Mouse (Mus musculus) hindbrain, embryonic 11.5 days (tissue): Measurements from ENCODE around the gene Lif. TPM values are rescaled to one million over a fixed set of nuclear protein-coding genes. Genes with fewer than 3 reads are reported as not detected.

Experiments
- ATAC-seq: fragments of 200-750 bp; cut with Nextera tagmentation; 2 replicates; pipeline ENCODE4 v1.8.0; 2017; ENCODE audit warnings: mild to moderate bottlenecking, moderate TSS enrichment, moderate library complexity; ENCODE audit not compliant: low FRiP score
- DNase-seq: peaks from one replicate; pipeline ENCODE4 v3.0.0-alpha.2; 2015; ENCODE audit warnings: low spot score
- H3K27ac ChIP-seq: fragments of 300-500 bp; sonication (generic); 2 replicates; pipeline ENCODE4 v1.5.1; 2014; ENCODE audit warnings: mild to moderate bottlenecking, low read depth, low read length
- H3K27me3 ChIP-seq: fragments of 300-500 bp; sonication (generic); 2 replicates; pipeline ENCODE4 v1.6.1; 2014; ENCODE audit warnings: mild to moderate bottlenecking, low read length, moderate library complexity, mixed read lengths; ENCODE audit not compliant: control insufficient read depth, insufficient read depth
- H3K36me3 ChIP-seq: fragments of 300-500 bp; sonication (generic); 2 replicates; pipeline ENCODE4 v1.6.1; 2014; ENCODE audit warnings: mild to moderate bottlenecking, low read length, moderate library complexity, mixed read lengths; ENCODE audit not compliant: control insufficient read depth, insufficient read depth
- H3K4me1 ChIP-seq: fragments of 300-500 bp; sonication (generic); replicated peaks from 2 replicates; pipeline ENCODE4 v1.6.1; 2014; ENCODE audit warnings: low read length, mixed read lengths; ENCODE audit not compliant: control insufficient read depth, insufficient read depth
- H3K4me2 ChIP-seq: fragments of 300-500 bp; sonication (generic); replicated peaks from 2 replicates; pipeline ENCODE4 v1.6.1; 2014; ENCODE audit warnings: mild to moderate bottlenecking, low read depth, low read length
- H3K4me3 ChIP-seq: fragments of 300-500 bp; sonication (generic); 2 replicates; pipeline ENCODE4 v1.5.1; 2014; ENCODE audit warnings: low read depth, low read length
- H3K9ac ChIP-seq: fragments of 300-500 bp; sonication (generic); 2 replicates; pipeline ENCODE4 v1.6.1; 2014; ENCODE audit warnings: low read depth, low read length
- H3K9me3 ChIP-seq: fragments of 300-500 bp; sonication (generic); 2 replicates; pipeline ENCODE4 v1.6.1; 2016; ENCODE audit warnings: low read length; ENCODE audit not compliant: control insufficient read depth
- WGBS: fragments of 180-500 bp; shearing (Covaris S2); extraction: QIAGEN DNeasy Blood & Tissue Kit; methylation state at CpG from one replicate; pipeline ENCODE4 v1.1.7; 2014; 5-methylcytosine and 5-hydroxymethylcytosine counted together
- polyA plus RNA-seq: library from polyadenylated mRNA; unstranded; fragments of >200 nt; fragmentation: Nextera tagmentation; extraction: Ambion mirVana; gene quantifications from 2 replicates; pipeline ENCODE4 v1.2.1, GENCODE M21; 2014

Gene Lif
- polyA plus RNA-seq, result not detected in 2 replicates

DNA sequence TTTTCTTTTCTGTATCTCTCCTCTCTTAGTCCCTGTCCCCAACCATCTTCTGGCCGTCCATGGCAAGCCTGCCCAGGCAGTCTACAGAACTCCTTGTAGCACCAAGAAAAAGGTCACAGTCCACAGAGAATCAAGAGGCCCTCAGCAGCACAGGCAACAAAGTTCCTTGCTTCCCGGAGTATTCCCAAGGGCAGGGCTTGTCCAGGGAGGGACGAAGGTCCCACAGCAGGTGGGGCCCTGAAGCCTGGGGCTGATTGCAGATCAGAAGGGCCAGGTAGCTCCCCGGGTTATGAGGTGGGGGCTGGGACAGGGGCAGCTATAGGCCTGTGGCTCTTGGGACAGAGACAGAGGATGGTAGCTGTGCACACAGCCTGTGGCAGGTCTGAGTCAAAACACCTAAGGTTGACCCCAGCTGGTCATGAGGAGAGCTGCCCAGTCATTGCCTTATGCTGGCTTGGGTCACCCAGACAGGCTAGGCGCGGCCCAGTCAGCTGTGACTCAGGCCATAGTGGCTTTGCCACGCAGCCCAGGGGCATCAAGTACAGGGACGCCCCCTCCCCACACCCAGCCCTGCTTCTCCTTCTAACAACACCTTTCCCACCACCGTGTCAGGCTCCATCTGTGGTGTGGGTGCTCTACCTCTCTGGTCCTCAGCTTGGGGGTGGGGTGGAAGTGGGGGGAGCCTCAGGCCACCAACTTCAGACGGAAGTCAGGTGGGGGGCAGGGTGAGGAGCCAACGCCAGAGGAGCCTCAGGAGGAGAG lies at the start of gene Lif:
Gene Lif, plus strand, starts transcription at position 712 of the 762 bp plus-strand sequence.
- 65% methylated on average over 11 of the region's 11 CpGs for WGBS
- no peak for ATAC-seq
- H3K4me2 ChIP-seq, result no peak within 1 kb of the TSS
- DNase-seq, result no peak
- H3K4me3 ChIP-seq, result no peak within 1 kb of the TSS
- 0 out of 2 replicates have a peak, but pooled peaks cover 2% of the 10 kb centered on the region for H3K4me1 ChIP-seq
- H3K36me3 ChIP-seq, result no peaks in the 10 kb centered on the region
- no peaks in the 10 kb centered on the region for H3K27me3 ChIP-seq
- no peak within 1 kb of the TSS for H3K9ac ChIP-seq
- no peak within 1 kb of the TSS for H3K27ac ChIP-seq
- H3K9me3 ChIP-seq, result no peaks in the 10 kb centered on the region

DNA sequence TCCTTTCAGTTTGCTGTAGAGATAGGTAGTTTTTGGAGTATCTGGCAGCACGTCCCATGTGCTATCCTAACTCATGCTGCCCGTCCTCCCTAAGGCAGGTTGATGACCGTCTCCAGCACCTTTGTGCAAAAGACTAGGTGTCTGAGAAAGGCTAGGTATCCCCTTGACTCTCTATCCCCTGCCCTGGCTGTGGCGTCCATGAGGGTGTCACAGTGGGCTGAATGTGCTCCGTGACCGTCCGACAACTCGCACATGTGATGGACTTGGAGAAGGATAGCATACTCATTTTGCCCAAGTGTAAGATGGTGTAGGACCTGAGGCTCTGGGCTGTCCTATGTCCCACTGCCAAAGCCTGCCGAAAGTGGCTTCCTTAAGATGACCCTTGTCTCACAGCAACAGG lies 49.7 kb upstream of the Lif start:
- H3K9ac ChIP-seq, result no peak overlapping the region
- H3K27me3 ChIP-seq, result no peaks in the 10 kb centered on the region
- DNase-seq, result no peak
- H3K4me1 ChIP-seq, result no peaks in the 10 kb centered on the region
- no peaks in the 10 kb centered on the region for H3K36me3 ChIP-seq
- H3K4me3 ChIP-seq, result no peak overlapping the region
- 93% methylated on average over 9 of the region's 9 CpGs for WGBS
- H3K9me3 ChIP-seq, result no peaks in the 10 kb centered on the region
- H3K27ac ChIP-seq, result no peak overlapping the region
- H3K4me2 ChIP-seq, result no peak overlapping the region
- ATAC-seq, result no peak

DNA sequence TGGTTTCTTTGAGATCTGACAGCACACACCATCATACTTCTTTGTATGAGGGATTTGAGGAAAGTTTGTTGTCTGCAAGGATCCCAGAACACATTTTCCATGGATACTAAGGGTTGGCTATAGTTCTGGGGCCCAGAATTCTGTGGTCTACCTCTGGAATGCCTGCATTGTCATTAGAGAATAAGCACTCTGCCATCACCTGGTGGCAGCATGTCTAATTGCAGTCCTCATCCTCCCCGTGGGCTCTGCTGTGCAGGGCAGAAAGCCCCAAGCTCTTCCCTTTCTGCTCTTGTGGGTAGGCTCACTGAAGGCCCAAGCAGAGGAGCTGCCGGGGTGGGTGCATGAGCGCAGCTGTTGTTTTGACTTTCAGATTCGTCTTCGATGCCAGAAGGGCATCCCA lies 47.8 kb upstream of the Lif start:
- Histone ChIP-seq H3K9me3 (no peaks in the 10 kb centered on the region), H3K27me3 (no peaks in the 10 kb centered on the region), H3K9ac (no peak overlapping the region), H3K4me3 (no peak overlapping the region), H3K4me1 (no peaks in the 10 kb centered on the region), H3K4me2 (no peak overlapping the region), H3K27ac (no peak overlapping the region), H3K36me3 (0 out of 2 replicates have a peak, but pooled peaks cover 3% of the 10 kb centered on the region)
- WGBS, result 76% methylated on average over 5 of the region's 5 CpGs
- ATAC-seq (no peak), DNase-seq (no peak)

DNA sequence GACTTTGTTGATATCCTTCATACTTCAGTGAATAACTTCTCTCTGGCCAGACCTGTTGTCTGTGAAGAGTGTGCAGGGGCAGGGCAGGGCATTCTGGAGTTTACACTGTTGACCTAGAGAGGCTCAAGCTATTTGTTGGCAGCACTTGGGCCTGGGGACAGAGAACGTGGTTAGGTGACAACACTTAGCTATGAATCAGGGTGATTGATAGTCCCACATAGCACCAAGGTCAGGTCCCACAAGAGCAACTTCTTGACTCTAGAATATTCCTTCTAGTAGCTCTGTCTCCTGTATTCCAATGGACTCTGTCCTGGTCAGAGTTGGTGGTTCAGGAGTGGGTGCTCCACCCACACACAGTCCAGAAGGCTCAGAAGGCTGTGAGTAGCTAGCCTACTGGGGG lies 46.6 kb upstream of the Lif start:
- no peak overlapping the region for H3K4me2 ChIP-seq
- WGBS, result 83% methylated on average over 1 of the region's 1 CpGs
- 0 out of 2 replicates have a peak, but pooled peaks cover 3% of the 10 kb centered on the region for H3K36me3 ChIP-seq
- no peak overlapping the region for H3K4me3 ChIP-seq
- ATAC-seq (no peak), DNase-seq (no peak)
- no peaks in the 10 kb centered on the region for H3K9me3 ChIP-seq
- no peaks in the 10 kb centered on the region for H3K27me3 ChIP-seq
- H3K4me1 ChIP-seq, result no peaks in the 10 kb centered on the region
- H3K9ac ChIP-seq, result no peak overlapping the region
- H3K27ac ChIP-seq, result no peak overlapping the region

DNA sequence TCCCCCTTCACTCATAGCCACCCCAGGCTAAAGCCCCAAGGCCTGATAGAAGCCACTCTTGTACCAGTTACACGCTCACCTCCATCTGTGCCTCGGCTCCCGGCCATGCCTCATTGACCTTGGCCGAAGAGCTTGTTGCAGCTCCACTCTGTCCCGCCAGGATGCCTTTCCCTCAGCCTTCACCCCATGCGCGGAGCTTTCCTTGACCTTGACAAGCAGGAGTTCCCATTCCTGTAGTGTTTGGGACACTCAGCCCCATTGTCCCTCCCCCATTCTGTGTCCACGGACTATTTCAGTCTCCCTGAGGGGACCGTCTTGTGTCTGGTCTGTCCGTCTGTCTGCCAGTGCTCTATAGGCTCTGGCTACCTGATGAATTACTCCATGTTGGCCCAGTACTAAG lies 44.2 kb upstream of the Lif start:
- H3K4me1 ChIP-seq, result no peaks in the 10 kb centered on the region
- DNase-seq, result no peak
- H3K4me2 ChIP-seq, result no peak overlapping the region
- WGBS, result 91% methylated on average over 10 of the region's 10 CpGs
- H3K36me3 ChIP-seq, result 0 out of 2 replicates have a peak, but pooled peaks cover 3% of the 10 kb centered on the region
- H3K9me3 ChIP-seq, result no peaks in the 10 kb centered on the region
- no peaks in the 10 kb centered on the region for H3K27me3 ChIP-seq
- no peak for ATAC-seq
- no peak overlapping the region for H3K9ac ChIP-seq
- H3K4me3 ChIP-seq, result no peak overlapping the region
- no peak overlapping the region for H3K27ac ChIP-seq

DNA sequence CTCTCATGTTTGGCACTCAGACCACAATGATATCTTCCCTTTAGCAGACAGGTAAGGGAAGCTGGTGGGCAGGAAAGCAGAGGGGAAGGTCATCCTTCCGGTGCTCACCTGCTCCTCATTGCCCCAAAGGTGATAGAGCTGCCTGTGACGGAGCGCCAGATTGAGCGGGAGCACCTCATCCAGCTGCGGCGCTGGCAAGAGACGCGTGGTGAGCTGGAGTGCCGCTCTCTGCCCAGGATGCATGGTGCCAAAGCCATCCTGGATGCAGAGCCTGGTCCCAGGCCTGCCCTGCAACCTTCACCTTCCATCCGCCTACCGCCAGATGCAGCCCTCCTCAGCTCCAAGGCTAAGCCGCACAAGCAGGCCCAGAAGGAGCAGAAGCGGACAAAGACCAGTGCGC lies 42.8 kb upstream of the Lif start:
- H3K27ac ChIP-seq, result no peak overlapping the region
- 0 out of 2 replicates have a peak, but pooled peaks cover 2% of the 10 kb centered on the region for H3K4me1 ChIP-seq
- 95% methylated on average over 14 of the region's 14 CpGs for WGBS
- DNase-seq (no peak), ATAC-seq (no peak)
- H3K9ac ChIP-seq, result no peak overlapping the region
- no peak overlapping the region for H3K4me2 ChIP-seq
- peaks cover 8% of the 10 kb centered on the region for H3K27me3 ChIP-seq
- 0 out of 2 replicates have a peak, but pooled peaks cover 3% of the 10 kb centered on the region for H3K36me3 ChIP-seq
- no peaks in the 10 kb centered on the region for H3K9me3 ChIP-seq
- H3K4me3 ChIP-seq, result no peak overlapping the region

DNA sequence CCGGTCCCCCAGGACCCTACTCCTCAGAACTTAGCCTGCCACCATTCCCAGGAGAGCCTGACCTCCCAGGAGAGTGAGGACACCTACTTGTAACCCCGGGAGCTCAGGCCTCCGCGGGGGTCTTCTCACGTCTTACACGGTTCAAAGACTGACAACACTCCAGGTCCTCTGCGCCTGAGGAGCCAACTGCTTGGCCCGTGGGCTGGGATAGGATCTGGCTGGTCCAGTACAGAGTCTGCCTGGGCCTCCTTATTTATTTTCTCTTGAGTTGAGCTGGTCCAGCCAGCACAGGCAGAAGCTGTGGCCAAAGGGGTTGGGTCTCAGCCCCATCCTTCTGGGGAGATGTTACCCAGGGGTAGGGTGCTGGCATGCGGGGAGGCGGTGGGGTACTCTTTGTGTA lies 42.3 kb upstream of the Lif start:
- H3K27ac ChIP-seq, result no peak overlapping the region
- DNase-seq (no peak), ATAC-seq (no peak)
- 0 out of 2 replicates have a peak, but pooled peaks cover 2% of the 10 kb centered on the region for H3K4me1 ChIP-seq
- no peak overlapping the region for H3K4me2 ChIP-seq
- no peak overlapping the region for H3K9ac ChIP-seq
- H3K9me3 ChIP-seq, result no peaks in the 10 kb centered on the region
- 0 out of 2 replicates have a peak, but pooled peaks cover 3% of the 10 kb centered on the region for H3K36me3 ChIP-seq
- WGBS, result 86% methylated on average over 10 of the region's 10 CpGs
- peaks cover 8% of the 10 kb centered on the region for H3K27me3 ChIP-seq
- no peak overlapping the region for H3K4me3 ChIP-seq

DNA sequence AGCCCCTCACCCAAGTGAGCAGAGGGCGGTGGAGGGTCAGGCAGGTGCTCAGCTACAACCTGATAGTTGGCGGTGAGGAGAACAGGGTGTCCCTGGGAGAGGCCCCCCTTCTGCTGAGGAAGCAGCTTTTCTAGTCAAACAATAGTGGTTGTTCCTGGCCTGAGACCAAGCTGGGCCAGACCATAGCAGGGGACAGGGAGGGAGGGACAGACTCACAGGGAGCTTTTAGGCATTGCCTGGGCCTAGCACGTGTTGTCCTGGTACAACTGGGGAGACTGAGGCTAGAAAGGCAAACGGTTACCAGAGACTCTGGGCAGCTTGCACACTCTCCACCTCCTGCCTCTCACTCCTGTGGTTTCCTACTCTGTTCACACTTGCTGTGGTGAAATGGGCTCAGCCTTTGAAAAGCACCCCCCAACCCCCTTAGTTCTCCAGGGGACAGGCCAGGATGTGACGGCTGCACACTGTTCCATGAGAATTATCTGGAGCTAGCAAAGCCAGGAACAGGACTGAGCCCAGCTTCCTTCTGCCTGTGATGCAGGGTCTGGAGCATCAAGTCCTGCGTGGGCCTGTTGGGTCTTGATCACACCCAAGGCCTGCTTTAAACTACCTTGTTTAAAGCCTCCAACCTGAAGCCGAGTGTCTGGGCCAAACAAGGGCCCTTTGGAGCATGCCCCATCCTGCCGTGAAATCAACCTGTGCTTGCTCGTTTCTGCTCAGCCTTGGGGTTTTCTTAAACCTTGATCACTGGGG lies 40.9 kb upstream of the Lif start:
- peaks cover 8% of the 10 kb centered on the region for H3K27me3 ChIP-seq
- H3K4me2 ChIP-seq, result no peak overlapping the region
- no peak overlapping the region for H3K4me3 ChIP-seq
- 89% methylated on average over 9 of the region's 9 CpGs for WGBS
- H3K9me3 ChIP-seq, result no peaks in the 10 kb centered on the region
- H3K4me1 ChIP-seq, result peaks cover 2% of the 10 kb centered on the region; the same call in 1 of the 2 replicates
- no peak overlapping the region for H3K9ac ChIP-seq
- no peak overlapping the region for H3K27ac ChIP-seq
- DNase-seq (no peak), ATAC-seq (no peak)
- 0 out of 2 replicates have a peak, but pooled peaks cover 3% of the 10 kb centered on the region for H3K36me3 ChIP-seq
